Mouse (Mus musculus) E14TG2a.4 (cell line): ENCODE data around the gene Cacna1h.

Experiments
- CTCF ChIP-seq: conservative IDR thresholded peaks from 2 replicates; pipeline ENCODE4 v1.5.1; 2014; ENCODE audit warnings: low read length
- NANOG ChIP-seq: IDR thresholded peaks from 2 replicates; pipeline ENCODE4 v1.6.1; 2014; ENCODE audit warnings: borderline replicate concordance, low read length, mixed read lengths

DNA sequence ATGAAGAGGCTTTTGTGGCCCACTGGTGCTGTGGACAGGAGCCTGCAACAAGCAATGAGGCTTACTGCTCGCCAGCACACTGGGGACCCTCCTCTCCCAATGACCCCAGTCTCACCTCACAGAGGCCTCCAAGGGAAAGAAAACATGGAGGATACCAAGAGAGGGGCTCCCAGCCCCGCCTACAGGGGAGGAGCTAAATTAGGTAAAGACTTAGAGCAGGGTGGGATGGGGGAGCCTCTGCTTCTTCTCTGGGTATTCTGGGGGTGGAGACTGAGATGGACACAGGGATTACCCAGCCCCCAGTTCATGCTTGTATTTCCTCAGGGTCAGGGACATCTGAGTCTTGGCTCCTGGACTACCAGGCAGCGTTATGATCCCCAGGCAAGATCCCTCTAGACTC is 18.7 kb downstream of the Cacna1h start:
- TF ChIP-seq CTCF = no peak
- no peak for TF ChIP-seq NANOG
